Mouse (Mus musculus) colon, adult 2 months (tissue): ENCODE data around the gene Hs3st4. TPM values are rescaled to one million over a fixed set of nuclear protein-coding genes. Genes with fewer than 3 reads are reported as not detected.

Source experiments
- polyA plus RNA-seq: library from polyadenylated mRNA; depleted of rRNA; stranded (reverse); fragments of >200 nt; gene quantifications from 2 replicates; pipeline ENCODE4 v1.2.3, GENCODE M21; 2012; rRNA removed

Gene Hs3st4
- polyA plus RNA-seq = 0.03 and 0.07 TPM in 2 replicates

DNA sequence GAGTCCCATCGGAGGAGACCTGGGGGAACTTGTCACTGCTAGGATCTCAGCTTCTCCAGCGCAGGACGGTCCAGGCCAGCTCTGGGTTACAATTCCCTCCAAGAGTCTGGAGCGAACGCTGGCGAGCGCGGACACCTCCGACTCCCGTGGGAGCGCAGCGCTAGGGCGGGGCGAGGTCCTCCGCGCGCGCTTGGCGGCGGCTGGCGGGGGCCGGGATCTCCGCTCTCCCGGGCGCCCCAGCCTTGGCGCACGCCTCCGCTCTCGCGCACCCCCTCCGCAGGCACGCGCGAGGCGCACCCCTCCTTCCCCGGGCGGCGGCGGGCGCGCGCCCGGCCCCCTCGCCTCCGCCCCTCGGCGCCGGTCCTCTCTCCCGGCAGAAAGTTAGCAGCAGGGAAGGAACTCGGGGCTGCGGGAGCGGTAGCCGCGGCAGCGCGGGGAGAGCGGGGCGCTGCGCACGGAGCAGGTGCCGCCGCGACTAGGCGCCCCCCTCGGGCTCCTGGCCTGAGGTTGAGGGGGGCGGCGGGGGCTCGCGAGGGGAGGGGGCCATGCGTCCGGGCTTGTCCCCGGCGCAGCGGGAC is at the start of gene Hs3st4:
Hs3st4 (plus strand) TSS at position 409 of the 578 bp plus-strand sequence.

